Mouse (Mus musculus) forelimb bud, embryonic 11.5 days (tissue): Measurements from ENCODE around the gene Mapk8ip2.

Source experiments
- DNase-seq: peaks from one replicate; pipeline ENCODE4 v3.0.0-alpha.2; 2012; ENCODE audit warnings: low read depth, low spot score

Gene Mapk8ip2

DNA sequence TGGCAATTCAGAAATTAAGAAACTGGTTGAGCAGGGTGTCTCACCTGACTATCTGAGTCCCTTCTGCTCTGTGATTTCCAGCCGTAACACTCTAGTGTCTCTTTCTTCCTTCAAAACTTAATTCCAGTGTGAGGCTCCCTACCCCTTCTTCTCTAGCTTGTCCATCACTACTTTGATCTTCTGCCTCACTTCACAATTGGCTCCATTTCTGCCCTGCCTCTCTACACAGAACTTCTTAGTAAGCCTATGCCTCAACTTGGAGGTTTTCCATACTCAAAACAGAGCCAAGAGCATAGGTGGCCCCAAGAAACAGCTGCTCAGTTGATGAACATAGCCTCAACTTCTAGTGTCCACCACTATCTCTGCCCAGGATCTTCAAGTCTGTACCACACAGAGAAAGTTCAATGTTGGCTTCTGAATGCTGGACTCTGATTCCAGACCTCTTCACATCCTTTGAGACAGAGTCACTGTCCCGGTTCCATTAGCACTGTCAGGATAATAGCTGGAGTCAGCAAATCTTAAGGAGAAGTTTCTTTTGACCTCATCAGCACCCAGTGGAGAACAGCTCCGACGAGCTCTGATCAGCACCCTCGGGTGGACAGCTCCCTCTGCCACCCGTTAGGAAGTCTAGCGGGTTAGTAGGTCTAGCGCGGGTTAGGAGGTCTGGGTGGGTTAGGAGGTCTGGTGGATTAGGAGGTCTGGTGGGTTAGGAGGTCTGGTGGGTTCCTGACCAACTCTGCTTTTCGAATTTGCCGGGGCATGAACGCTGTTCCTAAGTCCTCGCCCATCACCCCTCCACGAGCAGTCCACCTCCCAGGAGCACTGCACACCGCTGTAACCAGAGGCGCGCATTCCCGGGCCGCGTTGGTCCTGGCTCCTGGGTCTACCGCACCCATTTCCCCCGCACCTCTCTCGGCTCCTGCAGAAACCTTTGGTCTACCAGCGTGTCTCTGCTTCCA, 528 bp upstream of the Mapk8ip2 start:
- DNase-seq, result peak; percentile 83

DNA sequence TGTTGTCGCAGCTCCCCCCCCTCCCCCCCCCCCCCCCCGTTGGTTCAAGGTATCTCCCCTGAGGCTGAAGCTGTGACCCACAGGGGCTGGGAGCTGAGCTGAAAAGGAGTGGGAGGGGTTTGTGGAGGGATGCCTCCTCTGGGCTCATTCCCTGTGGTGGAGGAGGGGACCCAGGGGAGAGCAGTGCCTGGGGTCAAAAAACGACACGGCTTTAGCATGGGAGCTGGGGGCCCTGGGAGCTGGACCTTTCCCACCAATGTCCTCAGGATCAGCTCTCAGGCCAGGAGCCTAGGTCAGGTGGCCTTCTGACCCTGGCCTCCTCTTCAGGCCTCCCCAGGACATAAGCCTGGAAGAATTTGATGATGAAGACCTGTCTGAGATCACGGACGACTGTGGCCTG, 1.1 kb downstream of the Mapk8ip2 start:
- no peak for DNase-seq

DNA sequence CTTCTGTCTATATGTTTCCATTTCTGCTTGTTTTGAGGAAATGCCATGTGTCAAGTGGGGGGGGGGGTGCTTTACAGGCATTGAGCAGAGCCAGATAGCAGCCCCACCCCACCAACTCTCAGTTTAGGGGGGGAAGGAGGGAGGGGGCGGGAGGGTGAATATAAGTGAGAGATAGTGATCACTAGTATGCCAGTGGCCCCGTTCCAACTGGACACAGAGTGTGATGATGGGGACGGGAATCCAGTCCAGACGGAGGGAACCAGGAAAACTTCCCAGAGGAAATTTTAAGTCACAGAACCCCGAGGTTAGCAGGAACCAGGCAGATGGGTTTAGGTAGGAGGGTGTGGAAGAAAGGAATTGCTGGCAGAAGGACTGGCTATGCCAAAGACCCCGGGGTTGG, 1.9 kb downstream of the Mapk8ip2 start:
- DNase-seq, result no peak

DNA sequence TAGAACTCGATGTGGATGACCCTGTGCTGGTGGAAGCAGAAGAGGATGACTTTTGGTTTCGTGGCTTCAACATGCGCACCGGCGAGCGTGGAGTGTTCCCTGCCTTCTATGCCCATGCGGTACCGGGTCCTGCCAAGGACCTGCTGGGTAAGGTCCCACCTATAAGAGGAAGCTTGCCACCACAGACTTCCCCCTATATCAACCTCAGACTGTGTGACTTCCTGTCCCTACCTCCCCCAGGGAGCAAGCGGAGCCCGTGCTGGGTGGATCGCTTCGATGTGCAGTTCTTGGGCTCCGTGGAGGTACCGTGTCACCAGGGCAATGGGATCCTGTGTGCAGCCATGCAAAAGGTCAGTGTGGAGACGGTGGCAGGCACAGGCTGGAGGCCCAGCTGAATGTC, 5.2 kb downstream of the Mapk8ip2 start:
- no peak for DNase-seq

DNA sequence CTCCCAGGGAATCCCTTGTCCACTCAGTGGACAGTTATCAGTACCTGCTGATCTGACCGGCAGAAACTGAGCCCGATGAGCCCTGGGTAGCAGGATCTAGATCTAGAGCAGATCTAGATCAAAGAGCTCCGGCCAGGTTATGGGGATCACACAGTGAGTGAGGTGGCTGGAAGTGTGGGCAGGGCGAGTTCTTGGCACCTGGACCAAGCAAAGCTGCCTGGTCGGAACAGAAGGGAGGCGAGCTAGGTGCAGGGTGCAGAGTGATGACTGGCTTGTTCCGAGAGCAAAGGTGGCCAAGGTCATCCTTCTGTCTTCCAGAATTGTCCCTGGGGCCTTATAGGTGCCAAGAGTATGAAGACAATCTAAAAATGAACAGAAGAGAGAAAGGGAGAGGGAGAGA, 6.1 kb downstream of the Mapk8ip2 start:
- DNase-seq, result no peak

DNA sequence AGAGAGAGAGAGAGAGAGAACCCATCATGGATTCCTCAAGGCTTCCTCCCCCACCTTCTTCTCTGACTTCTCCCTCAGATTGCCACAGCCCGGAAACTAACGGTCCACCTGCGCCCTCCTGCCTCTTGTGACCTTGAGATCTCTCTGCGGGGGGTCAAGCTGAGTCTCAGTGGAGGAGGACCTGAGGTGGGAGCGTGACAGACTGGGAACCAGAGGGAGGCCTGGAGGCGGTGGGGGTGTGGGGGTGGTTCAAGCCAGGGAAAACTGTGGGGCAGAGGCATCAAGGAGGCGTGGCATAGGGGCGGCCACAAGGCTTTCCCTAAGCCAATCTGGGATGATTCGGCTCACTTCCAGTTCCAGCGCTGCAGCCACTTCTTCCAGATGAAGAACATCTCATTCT, 6.6 kb downstream of the Mapk8ip2 start:
- DNase-seq, result no peak

DNA sequence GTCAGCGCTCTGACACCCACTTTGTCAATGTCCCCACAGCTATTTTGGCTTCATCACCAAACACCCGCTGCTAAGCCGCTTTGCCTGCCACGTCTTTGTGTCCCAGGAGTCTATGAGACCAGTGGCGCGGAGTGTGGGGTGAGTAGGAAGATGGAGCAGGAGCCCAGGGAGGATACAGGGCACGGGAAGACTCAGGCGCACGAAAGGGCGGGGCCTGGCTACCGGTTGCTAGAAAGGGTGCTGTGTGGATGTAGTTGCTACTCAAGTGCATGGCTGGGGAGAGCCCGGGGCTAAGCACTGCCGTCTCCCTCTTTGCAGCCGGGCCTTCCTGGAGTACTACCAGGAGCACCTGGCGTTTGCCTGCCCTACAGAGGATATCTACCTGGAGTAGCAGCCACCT, 7.6 kb downstream of the Mapk8ip2 start:
- DNase-seq, result no peak

DNA sequence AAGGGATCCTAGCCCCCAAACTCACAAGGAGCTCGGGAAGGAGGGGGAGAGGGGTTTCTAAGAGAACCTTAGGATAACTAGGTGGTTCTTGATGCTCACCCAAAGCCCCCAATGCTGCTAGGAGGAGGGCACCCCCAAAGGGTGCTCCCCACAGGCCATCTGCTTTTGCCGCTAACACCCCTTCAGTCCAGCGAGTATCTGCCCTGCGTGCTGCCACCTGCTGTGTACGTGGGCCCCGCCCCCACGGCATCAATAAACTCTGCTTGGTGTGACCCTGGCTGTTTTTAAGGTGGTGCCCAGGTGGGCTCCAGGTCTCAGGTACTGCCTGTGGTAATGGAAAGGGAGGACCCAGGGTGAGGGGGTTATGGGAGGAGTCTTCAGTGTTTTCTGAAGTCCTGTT, 8.5 kb downstream of the Mapk8ip2 start:
- DNase-seq, result no peak

DNA sequence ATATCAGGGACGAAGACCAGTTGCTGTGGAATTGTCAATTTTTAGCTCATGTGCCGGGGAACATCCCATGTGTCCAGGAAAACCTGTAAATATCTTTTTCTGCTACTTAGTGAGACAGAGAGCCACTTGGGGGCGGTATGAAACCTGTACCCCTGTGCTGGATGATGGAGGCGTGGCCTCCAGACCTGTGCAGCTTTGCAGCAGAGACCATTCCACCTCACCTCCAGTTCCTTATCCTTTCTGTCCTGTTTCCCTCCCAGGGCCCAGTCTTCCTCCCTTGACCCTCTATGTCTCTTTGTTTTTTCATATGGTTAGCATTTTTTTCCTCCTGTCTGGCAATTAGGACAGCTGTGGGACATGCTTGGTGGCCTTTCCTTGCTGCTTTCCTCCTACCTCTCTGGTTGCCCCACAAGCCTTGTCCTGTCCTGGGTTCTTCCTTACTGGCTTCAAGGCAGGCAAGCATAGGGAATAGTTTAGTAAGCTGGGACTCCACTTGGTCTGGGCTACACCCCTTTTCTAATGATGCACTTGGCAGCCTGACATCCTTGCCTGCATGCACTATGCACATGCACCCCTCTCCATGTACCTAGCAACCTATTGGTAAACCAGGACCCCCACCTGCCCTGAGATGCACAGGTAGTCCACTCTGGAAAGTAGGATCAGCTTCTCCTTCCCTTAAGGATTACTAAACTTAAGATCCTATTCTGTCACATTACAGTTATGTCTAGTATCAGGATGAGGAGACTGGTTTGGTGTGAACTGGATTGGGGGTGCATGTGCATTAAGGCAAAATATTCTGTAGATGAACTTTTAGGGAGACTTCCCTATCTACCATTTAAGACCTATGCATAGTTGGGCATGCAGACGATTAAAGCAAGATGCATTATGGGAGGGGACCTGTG, 9.9 kb downstream of the Mapk8ip2 start:
- DNase-seq, result no peak

DNA sequence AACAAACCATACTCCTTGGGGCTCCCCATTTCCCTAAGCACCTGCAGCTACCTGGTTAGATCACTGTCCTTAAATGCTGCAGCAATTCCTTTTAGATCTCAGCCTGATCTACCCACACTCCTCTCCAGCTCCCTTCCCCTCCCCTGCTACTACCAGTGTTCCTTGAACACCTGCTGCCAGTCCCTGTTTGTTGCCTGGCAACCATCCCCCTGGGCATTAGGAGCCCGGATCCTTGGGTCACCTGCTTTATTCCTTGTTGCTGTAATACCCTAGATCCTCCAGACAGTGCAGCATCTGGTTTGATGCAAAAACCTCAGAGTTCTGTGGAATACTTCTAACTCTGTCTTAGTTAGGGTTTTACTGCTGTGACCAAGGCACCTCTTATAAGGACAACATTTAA, 11.3 kb downstream of the Mapk8ip2 start:
- DNase-seq, result peak; percentile 42

DNA sequence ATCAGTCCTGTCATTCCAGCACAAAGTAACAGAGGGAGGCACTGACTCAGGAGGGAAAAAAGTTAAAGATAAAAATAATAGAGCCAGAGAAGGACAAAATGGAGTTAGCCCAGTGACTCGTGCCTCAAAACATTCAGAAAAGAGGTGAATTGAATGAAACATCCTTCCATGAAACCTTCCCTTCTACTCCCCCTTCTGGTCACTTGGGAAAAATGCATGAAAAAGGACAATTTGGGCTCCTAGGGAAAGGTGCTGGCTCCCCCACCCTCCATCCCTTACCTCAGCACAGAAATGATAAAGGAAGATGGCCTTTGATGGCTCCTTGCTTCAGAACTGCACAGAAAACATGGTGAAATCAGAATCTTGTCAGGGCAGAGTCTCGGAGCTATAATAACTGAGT, 14.9 kb downstream of the Mapk8ip2 start:
- DNase-seq, result peak; percentile 38

DNA sequence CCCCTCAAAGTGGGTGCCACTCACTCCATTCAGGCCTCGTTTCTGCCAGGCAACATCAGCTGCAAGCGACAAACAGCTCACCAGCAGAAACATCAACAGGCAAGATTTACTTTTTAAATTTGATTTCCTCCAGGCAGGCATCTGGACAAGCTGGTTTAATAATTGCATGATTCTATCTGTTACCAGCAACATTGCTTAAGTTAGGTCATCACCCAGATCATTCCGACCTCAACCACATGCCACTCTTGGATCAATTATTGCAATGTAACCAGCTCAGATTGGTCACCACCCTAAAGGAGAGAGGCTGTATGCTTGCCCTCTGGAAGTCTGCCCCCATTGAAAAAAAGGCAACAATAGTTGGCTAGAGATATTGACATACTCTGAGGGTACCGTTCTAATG, 17.8 kb downstream of the Mapk8ip2 start:
- DNase-seq, result no peak

DNA sequence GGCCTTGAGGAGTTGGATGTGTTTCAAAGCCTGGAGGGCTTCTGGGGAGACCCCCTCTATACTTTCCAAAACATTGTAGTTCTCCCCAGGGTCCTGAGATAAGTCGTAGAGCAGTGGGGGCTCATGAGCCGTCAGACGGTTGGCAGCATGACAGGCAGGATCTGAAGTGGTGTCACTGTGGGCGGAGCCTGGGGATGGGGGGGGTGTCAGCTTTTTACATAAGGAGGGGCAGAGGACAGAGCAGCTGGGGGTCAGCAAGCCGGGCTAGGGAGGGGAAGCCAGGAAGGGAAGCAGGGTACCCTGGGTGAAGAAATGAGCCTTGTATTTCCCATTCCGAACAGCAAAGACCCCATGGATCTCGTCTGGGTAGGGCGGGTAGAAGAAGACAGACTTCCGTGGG, 19.7 kb downstream of the Mapk8ip2 start:
- DNase-seq, result no peak

DNA sequence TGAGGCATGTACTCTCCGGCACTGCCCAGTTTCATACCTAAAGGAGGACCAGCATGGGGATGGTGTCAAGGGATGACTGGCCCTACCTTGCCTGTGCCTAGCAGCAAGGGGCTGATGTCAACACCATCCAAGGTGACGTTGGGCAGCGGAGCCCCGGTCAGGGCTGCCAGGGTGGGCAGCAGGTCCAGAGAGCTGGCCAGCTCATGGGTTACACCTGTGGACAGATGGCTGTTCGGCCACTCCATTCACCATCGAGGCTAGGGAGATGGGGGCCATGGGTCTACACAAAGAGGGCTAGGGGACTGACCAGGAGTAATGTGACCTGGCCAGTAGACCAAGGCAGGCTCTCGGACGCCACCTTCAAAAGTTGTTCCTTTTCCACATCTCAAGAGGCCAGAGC, 20.2 kb downstream of the Mapk8ip2 start:
- no peak for DNase-seq

DNA sequence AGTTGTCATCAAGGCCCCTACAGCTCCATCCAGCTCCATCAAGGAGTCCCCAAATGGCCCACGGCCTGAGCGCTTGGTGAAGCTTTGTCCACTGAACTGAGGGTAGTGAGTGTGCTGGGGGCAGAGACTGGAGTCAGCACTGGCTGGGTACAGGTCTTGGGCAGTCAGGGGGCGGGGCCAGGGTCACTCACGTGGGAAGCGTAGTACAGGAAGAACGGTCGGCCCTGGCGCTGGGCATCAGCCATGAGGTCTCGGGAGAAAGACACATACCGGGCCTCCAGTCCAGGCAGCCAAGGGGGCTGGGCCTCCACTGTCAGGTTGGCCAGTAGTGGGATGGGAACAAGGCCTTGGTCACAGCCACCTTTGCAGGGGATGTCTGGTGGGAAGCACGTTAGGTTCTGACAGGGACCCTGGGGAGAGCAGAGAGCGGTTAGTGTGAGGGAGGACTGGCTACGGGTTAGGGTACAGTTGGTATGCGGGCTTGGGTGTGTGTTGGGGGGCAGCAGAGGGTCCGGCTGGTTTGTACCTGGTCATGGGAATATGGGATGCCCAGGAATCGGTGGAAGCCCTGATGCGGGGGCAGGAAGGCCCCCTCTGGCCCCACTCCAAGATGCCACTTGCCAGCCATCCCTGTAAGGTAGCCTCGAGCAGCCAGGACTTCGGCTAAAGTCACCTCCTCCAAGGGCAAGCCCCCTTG, 21.0 kb downstream of the Mapk8ip2 start:
- DNase-seq, result no peak

DNA sequence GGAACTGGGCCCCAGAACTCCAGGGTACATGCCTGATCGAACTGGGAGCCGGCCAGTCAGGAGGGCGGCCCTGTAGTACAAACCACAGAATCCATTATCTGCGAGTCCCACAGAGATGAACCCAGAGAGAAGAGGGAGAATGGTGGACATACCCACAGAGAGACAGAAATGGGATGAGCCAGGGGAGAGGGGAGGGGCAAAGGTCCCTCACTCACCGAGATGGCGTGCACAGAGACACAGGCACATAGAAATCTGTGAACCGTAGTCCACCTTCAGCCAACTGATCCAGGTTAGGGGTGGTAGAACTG, 21.5 kb downstream of the Mapk8ip2 start:
- no peak for DNase-seq

DNA sequence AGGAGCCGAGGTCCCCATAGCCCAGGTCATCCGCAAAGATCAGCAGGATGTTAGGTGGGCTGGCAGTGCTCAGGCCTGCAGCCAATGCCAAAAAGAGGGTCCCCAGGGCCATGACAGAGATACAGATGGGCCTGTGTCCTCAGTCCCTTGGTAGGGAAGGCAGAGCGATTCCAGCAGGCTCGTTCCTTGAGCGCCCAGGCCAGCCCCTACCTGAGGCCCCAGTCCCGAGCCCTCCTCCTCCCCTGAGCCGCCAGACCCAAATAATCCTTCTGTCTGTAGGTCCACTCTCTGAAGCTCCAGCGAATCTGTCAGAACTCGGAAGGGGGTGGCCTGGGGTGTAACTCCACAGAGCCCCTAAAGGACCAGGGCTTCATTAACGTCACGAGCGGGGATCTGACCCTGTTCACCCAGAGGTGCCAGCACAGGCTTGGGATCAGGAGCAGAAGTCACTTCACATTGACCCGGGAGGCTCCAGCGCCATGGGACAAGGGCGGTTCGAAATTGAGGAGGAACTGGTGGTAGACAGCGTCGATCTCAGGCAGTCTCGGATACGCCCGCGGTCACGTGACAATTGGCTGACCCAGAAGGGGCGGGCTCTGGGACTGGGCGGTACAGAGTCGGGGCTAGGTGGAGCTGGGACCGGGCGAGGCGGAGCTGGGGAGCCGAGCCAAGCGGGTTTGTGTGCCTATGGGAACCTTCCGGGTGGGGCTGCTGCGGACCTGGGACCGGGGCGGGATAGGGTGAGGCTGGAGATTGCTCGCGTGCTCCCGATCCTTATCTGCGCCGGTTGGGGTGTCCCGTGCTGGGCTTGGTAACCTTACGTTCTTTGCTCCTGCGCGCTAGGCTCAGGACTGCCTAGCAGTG, 22.1 kb downstream of the Mapk8ip2 start:
- peak; percentile 78 for DNase-seq

DNA sequence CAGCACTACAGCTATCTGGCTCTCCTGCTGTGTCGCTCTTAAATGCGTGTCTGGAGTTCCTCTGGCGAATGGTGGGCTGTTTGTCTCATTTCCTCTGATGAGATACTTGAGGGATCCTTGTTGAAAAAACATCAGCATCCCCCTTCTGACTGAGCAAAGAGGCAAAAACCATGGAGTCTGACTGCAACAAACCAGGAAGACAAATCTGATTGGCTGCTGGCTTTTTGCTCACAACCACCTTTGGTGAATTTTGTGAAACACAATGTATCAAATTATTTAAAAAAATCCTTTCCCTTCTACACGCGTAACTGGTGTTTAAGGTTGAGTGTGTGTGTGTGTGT, 22.7 kb downstream of the Mapk8ip2 start:
- no peak for DNase-seq

DNA sequence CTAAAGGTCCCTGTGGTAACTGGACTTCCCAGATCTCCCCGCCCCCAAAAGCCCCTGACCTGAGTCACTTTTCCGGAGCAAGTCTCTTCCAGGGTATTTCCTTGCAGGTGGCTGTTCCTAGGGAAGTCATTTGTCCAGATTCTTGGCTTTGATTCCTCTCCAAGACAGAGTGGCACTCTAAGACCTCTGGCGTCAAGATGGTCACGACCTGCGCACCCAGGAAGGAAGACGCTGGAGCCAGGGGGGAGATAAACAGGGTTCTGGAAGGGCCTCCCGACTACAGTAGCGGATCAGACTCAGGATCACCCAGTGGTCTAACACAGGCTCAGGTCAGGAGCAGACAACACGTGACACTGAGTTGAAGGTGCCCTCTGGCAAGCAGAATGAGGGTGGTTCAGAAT, 23.4 kb downstream of the Mapk8ip2 start, which contains the start of gene Arsa:
Gene Arsa (minus strand): TSS at position 335 of the 401 bp plus-strand sequence.
- DNase-seq, result no peak

DNA sequence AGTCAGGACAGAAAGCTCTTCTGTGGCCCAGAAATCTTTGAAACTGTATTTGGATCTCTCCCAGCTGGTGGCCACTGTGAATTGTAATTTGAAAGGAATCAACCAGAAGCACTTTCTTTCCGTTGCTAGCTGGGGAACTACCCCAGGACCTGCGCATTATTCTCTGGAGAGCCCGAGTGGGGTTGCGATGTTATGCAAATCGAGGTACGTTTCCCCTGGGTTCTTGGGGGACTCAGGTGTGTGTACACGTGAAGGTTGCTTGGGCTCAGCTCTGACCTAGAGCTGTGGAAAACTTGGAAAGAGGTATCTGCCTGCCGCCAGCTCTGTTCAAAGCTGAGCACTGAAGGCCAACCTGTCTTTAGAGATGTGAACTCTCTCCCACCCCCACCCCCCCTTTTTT, 24.1 kb downstream of the Mapk8ip2 start:
- DNase-seq, result no peak

DNA sequence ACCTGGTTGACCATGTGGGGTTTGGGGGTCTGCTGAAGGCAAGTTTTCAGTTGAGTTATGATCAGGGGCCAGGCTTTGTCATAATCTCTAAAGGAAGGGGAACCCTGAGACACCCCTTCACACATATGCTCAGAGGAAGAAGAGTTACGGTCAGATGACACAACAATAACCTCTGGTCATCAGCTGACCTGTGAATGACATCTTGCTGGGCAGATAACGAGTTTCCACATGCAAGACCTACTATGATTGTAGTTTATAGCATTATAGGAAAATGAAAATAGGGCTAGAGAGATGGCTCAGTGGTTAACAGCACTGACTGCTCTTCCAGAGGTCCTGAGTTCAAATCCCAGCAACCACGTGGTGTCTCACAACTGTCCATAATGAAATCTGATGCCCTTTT, 24.9 kb downstream of the Mapk8ip2 start:
- no peak for DNase-seq
